Mouse (Mus musculus) B cell, adult 2 months (primary cell): ENCODE data around the gene Polr2a.

Source experiments
- DNase-seq, 2 experiments: peaks; one replicate each; pipeline ENCODE4 v3.0.0; 2022

Polr2a gene

DNA sequence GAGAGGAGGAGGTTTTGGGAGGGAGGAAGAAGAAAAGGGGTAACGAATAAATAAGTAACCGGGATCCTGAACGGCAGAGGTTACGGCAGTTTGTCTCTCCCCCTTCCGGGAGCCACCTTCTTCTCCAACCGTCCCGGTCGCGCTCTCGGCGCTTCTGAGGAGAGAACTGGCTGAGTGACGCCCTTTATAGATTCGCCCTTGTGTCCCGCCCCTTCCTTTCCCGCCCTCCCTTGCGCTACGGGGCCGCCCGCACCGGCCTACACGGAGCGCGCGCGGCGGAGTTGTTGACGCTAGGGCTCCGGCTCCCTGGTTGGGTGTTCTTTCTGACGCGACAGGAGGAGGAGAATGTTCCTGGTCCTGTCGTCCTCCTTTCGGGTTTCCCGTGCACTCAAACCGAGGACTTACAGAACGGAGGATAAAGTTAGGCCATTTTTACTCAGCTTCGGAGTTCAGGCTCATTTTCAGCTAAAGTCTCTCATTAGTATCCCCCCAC, at the start of gene Polr2a:
Gene Polr2a, minus strand, starts transcription at position 160 of the 493 bp plus-strand sequence.
- DNase-seq, result peak; percentile 99

DNA sequence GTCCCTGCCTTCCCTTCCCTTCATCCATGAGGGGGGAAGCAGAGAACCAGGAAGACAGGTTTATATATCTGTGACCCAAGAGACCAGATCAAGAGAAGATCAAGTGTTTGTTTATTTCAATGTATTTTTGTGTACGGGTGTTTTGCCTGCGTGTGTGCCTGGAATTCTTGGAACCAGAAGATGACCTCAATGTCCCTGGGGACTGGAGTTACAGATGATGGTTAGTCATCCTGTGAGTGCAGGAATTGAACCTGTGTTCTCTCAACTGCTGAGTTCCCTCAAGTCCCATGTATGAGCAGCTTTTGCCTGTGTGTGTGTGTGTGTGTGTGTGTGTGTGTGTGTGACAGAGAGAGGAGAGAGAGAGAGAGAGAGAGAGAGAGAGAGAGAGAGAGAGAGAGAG, 49.2 kb upstream of the Polr2a start:
- no peak for DNase-seq

DNA sequence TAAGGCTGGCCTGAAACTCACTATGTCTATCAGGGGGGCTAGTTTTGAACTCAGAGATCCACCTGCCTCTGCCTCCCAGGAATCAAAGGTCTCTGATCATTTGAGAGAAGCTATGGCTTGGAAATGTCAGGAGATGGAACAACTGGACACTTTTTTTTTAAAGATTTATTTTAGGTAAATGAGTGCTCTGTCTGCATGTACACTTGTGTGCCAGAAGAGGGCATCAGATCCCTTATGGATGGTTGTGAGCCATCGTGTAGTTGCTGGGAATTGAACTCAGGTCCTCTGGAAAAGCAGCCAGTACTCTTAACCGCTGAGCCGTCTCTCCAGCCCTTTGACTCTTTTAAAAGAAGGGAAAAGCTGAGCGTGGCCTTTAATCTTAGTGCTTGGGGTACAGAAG, 47.9 kb upstream of the Polr2a start:
- no peak for DNase-seq

DNA sequence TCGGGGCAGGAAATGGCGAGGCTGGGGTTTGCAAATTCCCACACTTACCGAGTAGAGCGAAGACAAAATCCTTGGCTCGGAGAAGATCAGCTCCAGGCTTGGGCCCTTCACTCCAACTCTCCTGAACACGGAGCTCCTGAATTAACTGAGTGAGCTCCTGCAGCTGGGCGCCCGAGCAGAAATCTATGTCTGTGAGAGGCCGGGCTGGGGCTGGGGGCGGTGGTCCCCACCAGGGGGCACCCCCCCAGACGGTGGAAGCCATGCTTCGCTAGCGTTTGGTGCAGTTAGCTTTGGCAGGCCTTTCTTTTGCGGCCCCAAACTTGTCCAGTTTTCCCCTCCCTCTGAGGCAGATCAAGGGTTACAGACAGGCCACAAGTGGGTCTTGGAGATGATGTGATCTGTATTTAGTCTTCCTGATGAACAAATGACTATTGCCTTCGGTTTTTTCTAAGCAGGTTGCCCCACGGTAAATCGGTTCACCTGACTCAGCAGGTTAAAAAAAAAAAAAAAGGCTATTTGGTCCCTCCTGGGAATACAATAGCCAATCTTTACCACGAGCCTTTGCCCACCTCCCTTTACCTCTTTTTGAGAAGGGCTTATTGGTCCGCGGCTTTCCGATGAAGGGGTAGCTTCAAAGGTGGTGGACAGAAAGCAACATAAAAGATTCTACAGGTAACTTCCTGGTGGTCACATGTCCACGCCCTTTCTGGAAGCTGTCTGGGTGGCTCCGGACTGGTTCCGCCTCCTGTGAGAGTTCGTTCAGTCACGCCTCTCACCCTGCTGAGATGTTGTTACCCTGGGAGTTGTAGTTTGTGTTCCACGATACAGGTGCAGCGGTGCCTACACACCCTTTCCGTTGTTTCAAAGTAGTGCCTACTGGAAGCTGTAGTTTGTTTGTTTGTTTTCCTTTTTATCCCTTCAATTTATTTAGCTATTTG, 46.8 kb upstream of the Polr2a start, which contains the start of gene Tmem102:
Gene Tmem102, minus strand, starts transcription at position 653 of the 938 bp plus-strand sequence.
- DNase-seq, result no peak

DNA sequence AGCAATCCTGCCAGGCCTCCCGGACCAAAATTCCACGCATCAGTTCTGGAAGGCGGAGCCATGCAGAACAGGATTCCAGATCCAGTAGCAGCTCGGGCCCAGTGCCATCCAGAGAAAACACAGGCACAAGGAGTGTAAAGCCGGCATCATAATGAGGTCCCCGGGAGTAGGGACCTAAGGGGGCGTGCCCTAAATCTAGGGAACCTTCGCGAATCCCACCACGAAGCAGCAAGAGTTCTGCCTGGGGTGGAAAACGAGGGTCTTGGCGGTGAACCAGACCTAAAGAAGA, 46.2 kb upstream of the Polr2a start:
- no peak for DNase-seq

DNA sequence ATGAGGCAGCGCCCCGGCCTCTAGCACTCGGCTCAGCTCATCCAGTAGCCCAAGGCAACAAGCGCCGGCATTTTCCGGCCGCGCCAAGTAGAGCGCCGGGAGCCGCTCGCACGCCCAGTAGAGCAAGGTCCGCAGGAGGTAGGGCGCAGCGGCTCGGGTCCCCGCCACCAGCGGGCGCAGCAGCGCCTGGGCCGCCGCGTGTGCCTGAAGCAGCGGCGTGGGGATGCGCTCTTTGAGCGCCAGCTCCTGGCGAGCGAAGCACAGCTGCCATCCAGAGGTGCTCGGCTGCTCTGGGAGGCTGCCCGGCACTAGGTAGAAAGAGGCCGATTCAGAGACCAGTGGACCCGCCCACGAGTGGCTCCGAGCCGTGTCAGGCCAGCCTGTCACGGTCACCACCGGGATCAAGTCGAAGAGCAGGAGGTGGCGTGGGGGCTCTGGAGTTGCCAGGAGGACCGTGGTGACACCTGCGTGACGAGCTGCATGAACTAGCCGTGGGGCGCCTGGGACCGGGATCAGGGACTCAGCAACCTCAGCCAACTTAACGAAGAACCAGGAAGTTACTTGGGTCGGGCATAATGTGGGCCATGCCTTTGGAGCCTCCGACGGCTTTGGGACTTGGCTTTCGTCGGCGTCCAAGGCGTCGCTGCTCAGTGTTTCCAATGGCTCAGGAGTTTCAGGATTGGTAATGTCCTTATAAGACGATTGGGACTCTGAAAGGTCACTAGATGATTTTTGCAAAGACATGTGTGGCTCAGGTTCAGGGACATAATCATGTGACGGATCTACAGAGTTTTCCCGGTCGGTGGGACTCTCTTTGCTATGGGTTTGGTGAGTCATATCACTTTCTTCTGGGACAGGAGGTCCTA, 45.6 kb upstream of the Polr2a start:
- DNase-seq, result peak; percentile 77 to 80

DNA sequence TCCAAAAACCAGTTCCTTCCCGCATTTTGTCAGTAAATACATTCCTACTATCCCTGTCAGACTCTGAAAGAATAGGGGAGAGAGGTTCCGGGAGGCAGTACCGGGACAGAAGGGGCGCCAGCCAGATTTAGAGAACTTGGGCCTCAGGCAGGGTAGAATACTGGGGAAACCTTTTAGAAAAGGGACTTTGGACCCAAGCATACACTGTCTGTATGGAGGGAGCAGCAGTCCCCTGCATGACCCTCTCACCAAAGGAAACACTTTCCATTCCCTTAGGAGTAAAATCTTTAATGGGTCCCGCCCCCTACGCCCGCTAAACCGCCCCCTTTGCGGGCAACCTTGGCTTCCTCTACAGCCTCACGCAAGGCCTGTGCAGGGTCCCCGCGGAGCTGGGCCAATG, 44.9 kb upstream of the Polr2a start:
- DNase-seq, result no peak

DNA sequence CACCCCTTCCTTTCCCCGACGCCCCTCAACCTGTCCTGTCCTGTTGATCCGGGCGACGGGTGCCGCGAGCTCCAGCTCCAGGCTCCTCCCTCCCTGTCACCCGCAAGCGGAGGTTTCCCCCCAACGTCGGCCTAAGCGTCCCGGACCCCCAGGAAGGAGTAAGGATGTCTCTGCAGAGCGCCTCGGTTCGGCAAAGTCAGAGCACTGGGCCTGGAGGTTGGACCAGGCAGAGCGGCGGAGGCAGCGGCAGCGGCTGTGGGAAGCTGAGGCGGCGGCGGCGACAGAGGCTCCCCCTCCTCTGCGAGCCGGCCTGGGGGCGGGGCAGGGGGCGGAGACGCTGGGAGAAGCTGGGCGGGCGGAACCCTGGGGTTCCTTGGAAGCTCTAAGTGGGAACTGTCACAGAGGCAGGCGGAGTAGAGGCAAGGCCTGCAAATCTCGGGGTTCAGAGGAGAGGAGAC, 44.2 kb upstream of the Polr2a start:
- peak; percentile 47 to 52 for DNase-seq

DNA sequence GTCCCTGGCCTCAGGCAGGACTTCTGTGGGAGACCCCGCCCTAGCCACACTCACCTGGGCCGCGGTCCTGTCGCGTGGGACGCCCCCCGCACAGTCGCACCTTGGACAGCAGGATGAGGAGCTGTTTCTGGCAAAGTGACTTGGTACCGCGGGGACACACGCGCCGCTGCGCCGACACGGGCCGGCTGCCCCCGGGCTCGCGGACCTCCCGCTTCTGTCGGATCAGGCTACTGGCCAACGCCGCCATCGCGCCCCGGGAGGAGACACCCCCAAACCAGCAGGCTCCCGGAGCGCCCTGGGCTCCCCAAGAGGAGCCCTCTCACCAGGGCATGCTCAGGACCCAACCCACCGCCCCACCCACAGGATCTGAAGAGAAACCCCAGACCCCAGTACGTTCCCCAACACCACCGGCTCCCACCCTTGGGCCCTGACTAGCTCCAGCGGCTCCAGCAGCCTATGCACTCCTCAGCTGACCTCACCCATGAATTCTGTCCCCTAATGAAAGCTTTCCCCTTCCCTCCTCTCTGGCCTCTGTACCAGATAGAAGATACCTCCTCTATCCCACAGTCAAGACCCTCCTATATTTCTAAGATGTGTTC, 43.0 kb upstream of the Polr2a start, which contains the start of gene Fgf11:
Gene Fgf11, minus strand, starts transcription at position 479 of the 599 bp plus-strand sequence.
- peak; percentile 26 to 33 for DNase-seq

DNA sequence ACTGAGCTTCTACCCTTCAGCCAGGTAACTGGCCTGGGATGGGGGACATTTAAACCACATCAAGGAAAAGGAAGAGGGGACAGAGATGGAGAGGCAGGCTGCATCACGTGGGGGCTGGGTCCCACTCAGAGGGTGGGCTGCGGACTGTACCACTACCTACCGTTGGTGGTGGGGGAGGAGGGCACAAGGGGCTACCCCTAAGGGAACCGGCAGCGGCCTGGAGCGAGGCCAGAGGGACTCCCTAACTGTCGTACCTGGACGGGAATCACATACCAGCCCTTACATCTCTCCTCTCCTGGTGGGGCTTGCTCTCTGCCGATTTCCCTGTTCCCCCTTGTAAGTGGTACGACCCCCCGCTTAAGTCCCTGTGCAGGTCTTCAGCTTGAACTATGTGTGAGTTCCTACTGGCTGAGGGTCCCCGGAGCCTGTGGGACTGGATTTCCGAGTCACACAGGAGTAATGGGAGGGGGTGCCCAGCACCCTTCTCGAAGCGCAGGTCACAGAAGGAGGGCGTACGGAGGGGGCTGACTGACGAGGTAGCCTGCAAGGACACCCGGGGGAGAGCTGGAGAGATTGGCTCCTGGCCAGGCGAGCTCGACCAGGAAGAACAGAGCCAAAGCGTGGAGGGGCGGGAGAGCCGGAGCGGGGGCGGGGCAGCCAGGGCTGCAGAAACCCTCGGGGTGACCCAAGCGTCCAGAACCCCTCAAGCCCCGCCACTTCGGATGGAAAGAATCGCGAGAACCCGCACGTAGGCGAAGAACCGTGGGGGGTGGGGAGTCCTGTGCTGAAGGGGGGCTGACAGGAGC, 42.2 kb upstream of the Polr2a start:
- peak; percentile 22 to 36 for DNase-seq

DNA sequence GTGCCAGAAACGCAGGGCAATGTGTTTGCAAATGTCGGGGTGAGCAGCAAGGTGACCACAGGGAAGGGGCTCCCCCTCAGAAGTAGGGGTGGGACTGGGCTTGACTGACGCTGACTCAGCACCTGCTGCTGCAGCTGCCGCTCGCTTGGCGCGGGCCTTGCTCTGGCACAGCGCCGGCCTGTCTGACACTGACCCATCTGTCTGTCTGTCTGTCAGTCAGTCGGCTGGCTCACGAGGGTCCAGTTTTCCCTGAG, 41.6 kb upstream of the Polr2a start:
- DNase-seq, result peak; percentile 43 to 48

DNA sequence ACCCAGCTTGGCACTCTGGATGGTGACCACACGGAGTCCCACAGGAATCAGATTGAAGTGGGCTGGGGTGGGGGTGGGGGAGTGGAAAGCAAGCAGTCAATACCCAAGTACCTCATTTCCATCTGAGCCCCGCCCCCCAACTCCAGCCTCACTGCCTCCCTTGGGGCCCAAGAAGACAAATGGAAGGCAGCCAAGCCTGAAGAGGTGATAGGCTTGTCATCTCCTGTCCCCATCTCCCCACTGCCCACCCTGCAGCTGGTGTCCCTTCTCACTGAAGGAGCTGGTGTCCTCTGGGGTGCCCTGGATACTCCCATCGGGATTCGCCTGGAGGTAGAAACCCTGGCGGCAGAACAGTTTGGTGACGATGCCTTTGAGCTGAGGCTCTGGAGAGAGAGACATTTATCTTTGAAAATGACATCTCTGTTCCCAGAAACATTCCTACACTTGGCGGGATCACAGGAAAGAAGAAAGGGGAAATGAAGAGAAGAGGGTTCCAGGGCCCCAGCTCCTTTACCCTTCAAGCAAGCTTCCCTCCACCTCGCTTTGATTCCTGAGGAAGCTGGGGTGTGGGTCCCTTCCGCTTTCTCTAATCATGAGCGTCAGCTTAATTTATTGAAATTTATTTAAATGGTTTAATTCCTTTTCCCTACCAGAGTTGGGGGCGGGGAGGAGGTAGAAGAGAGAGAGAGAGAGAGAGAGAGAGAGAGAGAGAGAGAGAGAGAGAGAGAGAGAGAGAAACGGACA, 41.1 kb upstream of the Polr2a start:
- DNase-seq, result peak; percentile 83 to 86

DNA sequence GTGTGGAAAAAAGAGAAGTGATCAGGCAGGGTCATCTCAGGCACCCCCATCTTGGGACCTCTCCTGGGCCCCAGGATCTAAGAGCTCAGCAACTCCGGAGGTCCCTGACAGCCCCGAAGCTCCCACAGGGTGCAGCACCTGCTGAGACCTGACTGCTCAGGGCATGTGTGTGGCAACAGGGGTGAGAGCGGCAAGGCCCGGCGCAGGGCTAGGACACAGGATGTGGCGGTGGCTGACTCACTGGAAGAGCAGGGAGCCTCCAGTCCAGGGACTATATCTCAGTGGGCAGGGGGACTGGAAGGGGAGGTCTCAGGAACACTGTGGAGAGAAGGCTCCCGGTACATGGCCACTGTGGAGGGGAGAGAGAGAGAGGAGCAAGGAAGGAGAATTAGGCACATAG, 39.5 kb upstream of the Polr2a start:
- no peak for DNase-seq

DNA sequence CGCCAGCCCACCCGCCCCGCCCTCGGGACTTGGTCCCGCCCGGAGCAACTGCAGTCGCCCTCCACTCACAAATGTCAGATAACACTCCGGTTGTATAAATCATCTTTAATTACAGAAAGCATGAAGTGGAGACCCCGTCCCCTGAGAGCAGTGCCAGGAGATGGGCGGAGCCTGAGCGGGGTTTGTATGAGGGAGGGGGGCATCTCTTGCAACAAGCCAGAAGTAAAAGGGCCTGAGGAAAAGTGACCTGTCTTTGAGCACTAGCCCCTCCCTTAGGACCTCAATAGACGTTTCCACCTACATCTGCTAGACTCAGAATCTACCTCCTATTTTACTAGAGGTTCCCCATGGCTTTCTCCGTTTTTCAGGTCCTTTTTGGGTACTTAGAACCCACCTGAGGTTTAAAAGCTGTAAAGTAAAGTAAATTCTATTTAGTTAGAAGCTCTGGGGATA, 37.6 kb upstream of the Polr2a start:
- DNase-seq, result no peak

DNA sequence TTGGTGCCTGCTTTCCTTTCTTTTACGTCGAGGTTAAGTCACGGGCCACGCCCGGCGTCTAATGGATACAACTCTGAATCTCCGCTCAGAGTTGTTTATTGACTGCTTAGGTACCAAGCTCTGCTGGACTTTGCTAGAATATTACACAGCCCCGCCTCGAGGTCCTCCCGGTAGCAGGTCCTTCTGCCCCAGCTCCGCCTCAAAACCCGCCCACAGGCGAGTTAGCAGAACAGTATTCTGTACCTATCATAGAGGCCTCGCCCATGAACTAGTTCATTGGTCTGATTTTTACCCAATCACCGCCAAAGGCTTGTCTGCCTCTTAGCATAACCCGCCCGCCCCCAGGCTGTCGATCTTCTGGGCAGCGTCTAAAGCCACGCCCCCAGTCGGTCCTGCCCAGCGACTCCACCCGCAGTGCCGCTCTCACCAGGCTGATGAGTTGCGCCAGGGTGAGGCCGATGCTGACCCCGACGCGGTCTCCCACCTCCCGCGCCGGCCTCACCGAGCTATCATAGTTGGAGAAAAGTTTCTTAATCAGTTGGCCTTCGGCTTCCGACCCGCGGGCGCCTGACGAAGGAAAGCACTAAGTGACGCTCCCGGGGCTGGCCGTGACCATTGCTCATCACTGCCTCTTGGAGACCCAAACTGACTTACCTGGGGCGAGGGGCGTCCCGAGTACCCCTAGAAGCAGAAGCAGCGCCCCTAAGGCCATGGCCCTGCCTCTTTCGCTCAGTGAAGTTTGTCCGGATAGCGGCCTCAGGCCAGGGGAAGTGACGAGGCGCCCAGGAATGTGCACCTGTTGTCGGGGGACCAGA, 36.9 kb upstream of the Polr2a start, which contains the start of gene Chrnb1:
Gene Chrnb1, minus strand, starts transcription at position 776 of the 815 bp plus-strand sequence.
- peak; percentile 91 to 94 for DNase-seq

DNA sequence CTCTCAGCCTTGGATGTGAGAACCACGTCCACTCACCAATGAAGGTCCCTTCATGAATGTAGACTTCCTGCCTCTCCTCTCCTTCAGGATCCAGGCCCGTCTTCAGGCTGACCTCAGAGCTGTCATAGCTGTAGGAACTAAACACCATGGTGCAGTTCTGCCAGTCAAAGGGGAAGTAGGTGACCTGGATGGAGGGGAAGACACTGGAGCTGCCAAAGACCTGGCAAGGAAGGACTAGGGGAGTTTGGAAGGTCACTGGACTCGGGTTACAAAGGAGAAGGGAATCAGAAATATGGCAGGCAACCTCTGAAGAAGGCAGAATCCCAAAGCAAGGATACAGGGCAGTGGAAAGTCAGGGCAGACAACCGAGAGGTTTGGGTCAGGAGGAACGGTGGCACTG, 35.0 kb upstream of the Polr2a start:
- no peak for DNase-seq

DNA sequence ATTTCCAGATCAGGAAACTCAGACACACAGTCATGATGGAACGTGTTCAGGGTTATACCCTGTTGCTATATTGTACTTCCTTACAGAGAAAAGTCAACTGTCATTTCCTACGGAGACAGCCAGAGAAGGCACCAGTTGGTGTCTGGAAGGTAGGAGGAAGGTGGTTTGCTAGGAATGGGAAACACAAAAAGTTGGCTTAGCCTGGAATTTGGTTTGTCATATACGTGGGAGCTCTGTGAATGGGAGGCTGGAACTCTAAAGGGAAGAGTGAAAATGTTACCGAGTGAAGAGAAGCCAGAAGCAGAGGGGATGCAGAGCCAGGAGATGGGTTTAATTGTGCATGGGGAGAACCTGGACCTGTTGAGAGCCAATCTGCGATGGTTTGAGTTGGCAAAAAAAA, 33.0 kb upstream of the Polr2a start:
- DNase-seq, result no peak

DNA sequence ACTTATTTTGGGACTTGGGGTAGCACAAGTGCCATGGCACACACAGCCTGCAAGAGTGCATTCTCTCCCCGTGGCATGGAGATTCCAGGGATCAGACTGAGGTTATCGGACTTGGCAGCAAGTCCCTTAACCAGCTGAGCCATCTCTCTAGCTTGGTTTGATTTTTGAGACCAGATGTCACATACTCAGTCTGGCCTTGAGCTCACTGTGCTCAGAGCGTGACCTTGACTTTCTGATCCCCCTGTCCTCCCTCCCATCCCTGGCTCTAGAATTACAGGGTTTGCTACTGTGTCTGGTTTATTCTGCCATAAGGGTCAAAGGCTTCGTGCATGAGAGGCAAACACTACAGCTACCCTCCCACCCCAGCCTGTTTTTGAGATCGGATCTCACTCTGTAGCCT, 31.0 kb upstream of the Polr2a start:
- no peak for DNase-seq

DNA sequence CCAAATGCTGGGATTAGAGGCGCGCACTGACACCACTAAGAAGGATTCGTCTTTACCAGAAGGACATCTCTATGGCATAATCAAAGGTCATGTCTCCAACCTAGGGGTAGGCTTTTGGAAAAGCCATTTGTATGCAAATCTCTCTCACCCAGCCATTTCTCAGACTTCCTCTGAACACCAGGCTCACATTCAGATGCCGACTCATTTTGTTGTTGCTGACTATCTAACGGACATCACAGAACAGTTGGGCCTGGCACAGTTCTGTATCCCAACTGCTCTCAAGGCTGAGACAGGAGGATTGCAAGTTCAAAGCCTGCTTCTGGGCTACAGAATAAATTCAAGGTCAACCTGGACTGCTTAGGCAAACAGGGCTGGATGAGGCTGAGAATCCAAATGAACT, 28.9 kb upstream of the Polr2a start:
- no peak for DNase-seq

DNA sequence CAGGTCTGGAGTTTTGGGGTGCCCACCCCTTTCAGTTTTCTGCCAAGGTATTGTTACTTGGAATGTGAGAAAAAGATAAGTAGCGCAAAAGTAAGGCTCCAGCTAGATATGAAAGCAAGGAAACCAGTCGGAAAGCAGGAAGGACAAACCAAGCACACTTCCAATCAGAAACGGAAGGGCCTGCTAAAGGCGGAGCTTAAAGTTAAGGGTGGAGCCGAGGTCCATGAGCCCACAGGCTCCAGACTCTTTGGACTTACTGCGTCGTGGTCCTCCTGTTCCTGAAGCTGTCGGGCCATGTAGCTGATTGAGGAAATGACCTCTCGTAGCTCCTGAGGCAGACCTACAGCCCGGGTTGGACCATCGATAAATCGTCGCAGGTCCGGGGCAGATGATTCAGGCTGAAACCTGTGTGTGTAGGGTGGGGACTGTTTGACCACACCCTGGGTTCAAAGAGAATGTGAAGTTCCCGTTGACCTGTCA, 26.4 kb upstream of the Polr2a start:
- DNase-seq, result no peak
